Mouse (Mus musculus) heart, postnatal 0 days (tissue): ENCODE data around the gene Mt3. TPM values are rescaled to one million over a fixed set of nuclear protein-coding genes. Genes with fewer than 3 reads are reported as not detected.

ENCODE experiments used
- ATAC-seq: fragments of 200-750 bp; cut with Nextera tagmentation; 2 replicates; pipeline ENCODE4 v1.8.0; 2017; ENCODE audit warnings: low read depth, moderate number of reproducible peaks, moderate library complexity; ENCODE audit not compliant: insufficient read depth
- DNase-seq: peaks from one replicate; pipeline ENCODE4 v3.0.0-alpha.2; 2016; ENCODE audit warnings: low spot score
- H3K27ac ChIP-seq: fragments of 300-500 bp; sonication (generic); 2 replicates; pipeline ENCODE4 v1.5.1; 2014; ENCODE audit warnings: low read depth, mild to moderate bottlenecking
- H3K27me3 ChIP-seq: fragments of 300-500 bp; sonication (generic); 2 replicates; pipeline ENCODE4 v1.6.1; 2014; ENCODE audit warnings: low read length, mixed read lengths; ENCODE audit not compliant: control insufficient read depth, insufficient read depth
- H3K36me3 ChIP-seq: fragments of 300-500 bp; sonication (generic); replicated peaks from 2 replicates; pipeline ENCODE4 v1.6.1; 2014; ENCODE audit warnings: low read length, mixed read lengths; ENCODE audit not compliant: control insufficient read depth, insufficient read depth
- H3K4me1 ChIP-seq: fragments of 300-500 bp; sonication (generic); 2 replicates; pipeline ENCODE4 v1.6.1; 2014; ENCODE audit warnings: antibody characterized with exemption; ENCODE audit not compliant: control insufficient read depth, insufficient read depth
- H3K4me2 ChIP-seq: fragments of 300-500 bp; sonication (generic); 2 replicates; pipeline ENCODE4 v1.6.1; 2014; ENCODE audit warnings: low read depth, mild to moderate bottlenecking, low read length, moderate library complexity
- H3K4me3 ChIP-seq: fragments of 300-500 bp; sonication (generic); 2 replicates; pipeline ENCODE4 v1.5.1; 2014; ENCODE audit warnings: low read depth, low read length
- H3K9ac ChIP-seq: fragments of 300-500 bp; sonication (generic); replicated peaks from 2 replicates; pipeline ENCODE4 v1.6.1; 2014; ENCODE audit warnings: low read depth, low read length, mixed read lengths
- H3K9me3 ChIP-seq: fragments of 300-500 bp; sonication (generic); replicated peaks from 2 replicates; pipeline ENCODE4 v1.6.1; 2016; ENCODE audit warnings: low read length; ENCODE audit not compliant: control insufficient read depth
- CTCF ChIP-seq: IDR thresholded peaks from 2 replicates; pipeline ENCODE4 v1.5.1; 2016; ENCODE audit warnings: antibody characterized with exemption, control low read depth, low read depth
- EP300 ChIP-seq: IDR thresholded peaks from 2 replicates; pipeline ENCODE4 v1.6.1; 2016; ENCODE audit warnings: antibody characterized with exemption, low read depth
- WGBS: fragments of 180-500 bp; shearing (Covaris S2); extraction: QIAGEN DNeasy Blood & Tissue Kit; methylation state at CpG from one replicate; pipeline ENCODE4 v1.1.7; 2014; 5-methylcytosine and 5-hydroxymethylcytosine counted together
- polyA plus RNA-seq: library from polyadenylated mRNA; unstranded; fragments of >200 nt; fragmentation: Nextera tagmentation; extraction: Ambion mirVana; gene quantifications from 2 replicates; pipeline ENCODE4 v1.2.1, GENCODE M21; 2015
- total RNA-seq: library from RNA; depleted of rRNA; stranded (reverse); fragments of >200 nt; gene quantifications from 2 replicates; pipeline ENCODE4 v1.2.3, GENCODE M21; 2014; ENCODE audit warnings: low replicate concordance

Gene Mt3
- total and polyA plus RNA-seq, 2 experiments from 2014 or later: 67.4 to 217 TPM

DNA sequence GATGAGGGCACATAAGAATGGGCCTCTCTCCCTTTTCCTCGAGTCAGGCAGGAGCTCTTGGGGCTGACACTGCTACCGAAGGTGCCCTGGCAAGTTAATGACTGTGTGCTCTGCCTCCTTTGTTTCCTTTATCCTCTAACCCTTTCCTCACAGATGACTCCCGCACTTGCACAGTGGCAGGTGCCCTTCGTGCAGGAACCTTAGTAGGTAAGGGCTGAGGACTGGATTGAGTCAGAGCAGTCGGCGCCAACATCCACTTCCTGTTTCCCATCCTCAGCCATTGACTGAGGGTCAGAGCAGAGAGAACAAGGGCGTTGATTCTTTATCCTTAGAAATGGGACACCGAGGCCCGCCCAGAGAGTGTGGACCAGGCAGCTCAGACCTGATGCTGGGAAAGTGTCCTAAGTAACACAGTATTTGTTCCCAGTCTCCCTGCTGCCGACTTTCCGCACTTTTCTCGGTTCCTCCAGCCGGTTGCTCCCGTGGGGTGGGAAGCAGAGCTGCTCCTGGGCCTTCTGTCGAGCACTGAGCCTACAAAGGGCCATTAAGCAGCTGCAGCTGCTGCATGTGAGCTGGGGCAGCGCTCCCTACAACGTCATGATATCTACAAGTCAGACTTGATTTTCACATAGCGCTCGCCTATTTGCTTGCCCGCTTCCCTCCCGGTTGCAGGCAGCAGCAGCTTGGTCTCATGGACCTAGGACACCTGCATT lies 35.0 kb downstream of the Mt3 start:
- no peaks in the 10 kb centered on the region for H3K9me3 ChIP-seq
- no peak overlapping the region for H3K4me3 ChIP-seq
- no peaks in the 10 kb centered on the region for H3K36me3 ChIP-seq
- H3K27ac ChIP-seq: no peak overlapping the region
- peaks cover 23% of the 10 kb centered on the region for H3K27me3 ChIP-seq
- ATAC-seq (no peak), DNase-seq (no peak)
- H3K9ac ChIP-seq: no peak overlapping the region
- 57% methylated on average over 21 of the region's 21 CpGs for WGBS
- H3K4me1 ChIP-seq: peaks cover 24% of the 10 kb centered on the region; the same call in 1 of the 2 replicates
- TF ChIP-seq CTCF: no peak
- no peak for TF ChIP-seq EP300
- no peak overlapping the region for H3K4me2 ChIP-seq

DNA sequence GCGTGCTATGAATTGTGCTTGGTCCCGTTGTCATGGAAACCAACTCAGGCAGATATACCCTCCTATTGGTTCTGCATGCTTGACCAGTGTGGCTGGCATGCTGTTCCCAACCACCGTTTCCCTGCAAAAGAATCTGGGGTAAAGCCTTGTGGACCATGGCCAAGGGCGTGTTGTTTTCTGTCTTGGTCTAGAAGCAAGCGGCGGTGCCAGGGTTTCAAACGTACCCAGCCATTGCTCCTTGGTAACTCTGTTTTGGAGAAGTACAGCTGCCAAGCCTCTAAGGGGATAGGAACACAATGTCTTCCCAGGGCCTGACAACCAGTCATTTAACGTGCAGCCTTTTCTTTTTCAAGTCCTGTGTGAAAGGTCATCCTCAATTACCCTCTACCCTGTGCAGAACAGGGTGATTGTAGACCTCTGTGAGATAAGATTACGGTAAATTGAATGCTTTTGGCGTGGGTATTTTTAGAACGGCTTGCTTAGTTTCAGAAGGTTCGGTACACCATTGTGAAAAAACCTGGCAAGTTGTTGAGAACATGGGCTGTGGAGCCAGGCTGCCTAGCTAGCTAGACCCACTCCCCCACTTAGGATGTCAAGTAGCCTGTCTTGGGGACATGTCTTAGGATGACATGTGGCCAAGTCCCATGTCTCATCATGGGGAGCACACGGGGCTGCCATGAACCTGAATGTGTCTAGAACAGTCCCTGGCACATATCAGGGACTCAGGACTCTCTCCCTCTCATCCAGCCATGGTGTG lies 37.0 kb downstream of the Mt3 start:
- Histone ChIP-seq H3K4me2 (no peak overlapping the region), H3K4me3 (no peak overlapping the region), H3K27ac (peak overlapping the region; percentile 10; the same call in 1 of the 2 replicates), H3K27me3 (peaks cover 16% of the 10 kb centered on the region), H3K9ac (no peak overlapping the region), H3K9me3 (no peaks in the 10 kb centered on the region), H3K4me1 (peaks cover 19% of the 10 kb centered on the region; the same call in 1 of the 2 replicates), H3K36me3 (no peaks in the 10 kb centered on the region)
- DNase-seq (no peak), ATAC-seq (peak; percentile 19; the same call in 1 of the 2 replicates)
- TF ChIP-seq CTCF (no peak), EP300 (no peak)
- 42% methylated on average over 13 of the region's 13 CpGs for WGBS

DNA sequence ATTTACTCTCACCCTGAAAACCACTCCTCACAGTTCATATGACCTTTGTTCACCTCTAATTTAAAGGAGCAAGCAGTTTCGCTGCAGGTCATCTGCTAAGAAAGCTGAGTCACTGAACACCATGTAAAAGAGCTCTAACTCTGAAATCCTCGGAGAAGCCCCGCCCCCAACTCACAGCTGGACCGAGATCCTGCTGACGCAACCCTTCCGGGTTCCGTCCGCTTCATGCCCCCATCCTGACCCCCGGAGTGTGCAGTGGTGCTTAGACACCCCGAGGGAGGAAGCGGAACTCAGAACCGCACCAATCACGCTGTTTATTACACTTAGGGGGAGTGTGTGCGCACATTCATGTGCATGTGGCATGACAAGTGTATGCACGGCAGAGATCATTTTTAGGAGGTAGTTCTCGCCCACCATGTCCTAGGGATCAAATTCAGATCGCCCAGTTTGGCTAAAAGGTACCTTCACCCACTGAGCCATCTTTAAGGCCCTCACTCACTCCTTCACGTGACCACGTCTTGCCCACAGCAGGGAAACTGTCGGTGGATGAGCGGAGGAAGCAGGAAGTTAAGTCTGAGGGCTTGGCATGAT lies 38.8 kb downstream of the Mt3 start:
- Histone ChIP-seq H3K4me1 (peaks cover 19% of the 10 kb centered on the region; the same call in 1 of the 2 replicates), H3K4me2 (peak overlapping the region; percentile 44), H3K9ac (no peak overlapping the region), H3K36me3 (no peaks in the 10 kb centered on the region), H3K4me3 (peak overlapping the region; percentile 12; the same call in 1 of the 2 replicates), H3K9me3 (no peaks in the 10 kb centered on the region), H3K27ac (no peak overlapping the region), H3K27me3 (0 out of 2 replicates have a peak, but pooled peaks cover 12% of the 10 kb centered on the region)
- TF ChIP-seq CTCF: no peak
- DNase-seq: peak; percentile 60
- peak; percentile 49 for ATAC-seq
- WGBS: 27% methylated on average over 21 of the region's 21 CpGs

DNA sequence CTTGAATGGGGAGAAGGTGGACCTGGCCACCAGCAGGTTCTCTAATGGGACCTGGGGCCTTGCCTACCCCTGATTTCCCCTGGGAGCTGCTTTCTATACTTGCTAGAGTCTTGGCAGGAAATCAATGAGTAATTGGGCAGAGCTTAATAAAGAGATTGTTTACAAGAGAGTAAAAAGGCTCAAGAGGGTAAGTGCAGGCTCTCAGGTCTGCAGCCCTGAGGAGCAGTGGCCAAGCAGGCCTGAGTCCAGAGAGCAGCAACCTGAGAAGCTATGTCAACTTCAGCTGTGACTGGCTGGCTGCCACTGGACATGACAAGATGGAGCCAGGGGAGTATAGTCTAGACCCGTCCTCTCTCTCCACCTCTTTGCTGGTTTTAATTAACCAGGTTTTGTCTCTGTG lies 40.5 kb downstream of the Mt3 start:
- no peak for ATAC-seq
- 67% methylated on average over 1 of the region's 1 CpGs for WGBS
- no peaks in the 10 kb centered on the region for H3K9me3 ChIP-seq

DNA sequence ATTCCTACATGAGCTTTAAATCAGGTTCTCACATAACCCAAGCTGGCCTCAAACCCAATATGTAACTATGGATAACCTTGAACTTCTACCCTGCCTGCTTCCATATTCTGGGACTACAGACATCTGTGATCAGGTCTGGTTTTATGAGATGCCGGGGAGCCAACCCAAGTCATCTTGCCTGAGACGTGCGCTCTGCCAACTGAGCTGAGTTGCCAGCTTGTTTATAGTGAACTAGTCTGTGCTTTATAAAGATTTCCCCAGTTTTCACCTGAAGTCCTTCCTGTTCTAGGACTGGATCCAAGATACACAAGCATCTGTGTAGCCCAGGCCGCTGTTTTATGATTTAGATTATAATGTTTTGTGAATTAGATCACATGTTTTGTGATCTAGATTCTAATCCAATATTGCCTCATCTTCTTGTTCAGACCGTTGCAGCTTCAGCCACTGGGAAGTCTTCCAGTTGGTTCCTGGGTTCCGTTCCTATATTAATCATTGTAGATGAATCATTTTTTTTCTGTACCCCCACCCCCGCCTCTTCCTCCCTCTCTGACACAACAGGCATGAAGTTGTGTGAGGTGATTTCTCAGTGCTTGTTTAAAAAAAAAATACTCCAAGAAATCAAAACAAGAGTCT lies 42.3 kb downstream of the Mt3 start:
- Histone ChIP-seq H3K27me3 (0 out of 2 replicates have a peak, but pooled peaks cover 3% of the 10 kb centered on the region), H3K27ac (no peak overlapping the region), H3K4me3 (no peak overlapping the region), H3K9me3 (no peaks in the 10 kb centered on the region), H3K36me3 (no peaks in the 10 kb centered on the region), H3K9ac (no peak overlapping the region), H3K4me2 (no peak overlapping the region), H3K4me1 (peaks cover 8% of the 10 kb centered on the region; the same call in 1 of the 2 replicates)
- ATAC-seq (no peak), DNase-seq (no peak)
- no peak for TF ChIP-seq EP300
- WGBS: 75% methylated on average over 7 of the region's 7 CpGs

More for the DNA sequence above, 40.5 kb downstream of the Mt3 start:
- Histone ChIP-seq H3K4me3 (no peak overlapping the region), H3K27me3 (0 out of 2 replicates have a peak, but pooled peaks cover 3% of the 10 kb centered on the region), H3K27ac (no peak overlapping the region), H3K4me2 (no peak overlapping the region), H3K9ac (no peak overlapping the region), H3K36me3 (no peaks in the 10 kb centered on the region), H3K4me1 (peaks cover 14% of the 10 kb centered on the region; the same call in 1 of the 2 replicates)
- TF ChIP-seq CTCF (no peak), EP300 (no peak)
- DNase-seq: no peak
